8 mouse cellular contexts compared by ENCODE assay signal in genomic region chr2:104815561-104816370, GRCm38 (mm10). TPM values are rescaled to one million over a fixed set of nuclear protein-coding genes. Genes with fewer than 3 reads are reported as not detected.
DNase-seq lines count a peak whose midpoint lies in the region; ATAC-seq and TF ChIP-seq lines count a peak whose summit lies in the region.

No protein-coding gene starts in this region.

- TF ChIP-seq RAD21 in CH12.LX (IDR thresholded peaks at IDR 0.05; ENCODE audit: low read depth, low read length), result no peak

- H3K79me2 ChIP-seq in CH12.LX (replicated peaks; ENCODE audit: control insufficient read depth, extremely low read depth, insufficient read depth, poor library complexity, severe bottlenecking), result peaks cover 45% of the 10 kb centered on the region

- H3K27ac ChIP-seq in CH12.LX (ENCODE audit: insufficient read depth, low read depth), result peak overlapping the region; percentile 58
- H3K27ac ChIP-seq in embryonic facial prominence, embryonic 14.5 days (replicated peaks; ENCODE audit: low read depth, low read length), result peak overlapping the region; percentile 97
- peak overlapping the region; percentile 98 for H3K27ac ChIP-seq in heart, embryonic 16.5 days (ENCODE audit: low read length)
- H3K27ac ChIP-seq in lung, embryonic 14.5 days (ENCODE audit: low read depth), result peak overlapping the region; percentile 99
- peak overlapping the region; percentile 95 for H3K27ac ChIP-seq in neural tube, embryonic 15.5 days (replicated peaks)

- H3K4me2 ChIP-seq in CH12.LX (ENCODE audit: insufficient read depth, low read depth, poor library complexity, severe bottlenecking), result peak overlapping the region; percentile 72
- peak overlapping the region; percentile 89 for H3K4me2 ChIP-seq in embryonic facial prominence, embryonic 14.5 days (ENCODE audit: low read depth, low read length)
- H3K4me2 ChIP-seq in heart, embryonic 16.5 days (ENCODE audit: low read depth, low read length), result peak overlapping the region; percentile 81
- peak overlapping the region; percentile 66 for H3K4me2 ChIP-seq in lung, embryonic 14.5 days
- H3K4me2 ChIP-seq in neural tube, embryonic 15.5 days, result peak overlapping the region; percentile 62

- H3K4me1 ChIP-seq in CH12.LX (ENCODE audit: control insufficient read depth in 1 of 2, insufficient read depth in 2 of 2), result peaks cover 7 to 45% of the 10 kb centered on the region in 2 experiments; a peak in 3 of 4 replicates
- H3K4me1 ChIP-seq in embryonic facial prominence, embryonic 14.5 days (ENCODE audit: control insufficient read depth, insufficient read depth, low read length), result 0 out of 2 replicates have a peak, but pooled peaks cover 12% of the 10 kb centered on the region
- peaks cover 18% of the 10 kb centered on the region for H3K4me1 ChIP-seq in heart, embryonic 16.5 days (ENCODE audit: control insufficient read depth, insufficient read depth, low read length)
- H3K4me1 ChIP-seq in lung, embryonic 14.5 days (ENCODE audit: insufficient read depth), result no peaks in the 10 kb centered on the region
- H3K4me1 ChIP-seq in neural tube, embryonic 15.5 days, result peaks cover 27% of the 10 kb centered on the region

- H3K9me3 ChIP-seq in CH12.LX (replicated peaks; ENCODE audit: low read length), result no peaks in the 10 kb centered on the region
- no peaks in the 10 kb centered on the region for H3K9me3 ChIP-seq in embryonic facial prominence, embryonic 14.5 days (ENCODE audit: control insufficient read depth, low read length)
- no peaks in the 10 kb centered on the region for H3K9me3 ChIP-seq in heart, embryonic 16.5 days (replicated peaks; ENCODE audit: control insufficient read depth, low read length)
- H3K9me3 ChIP-seq in lung, embryonic 14.5 days (ENCODE audit: low read depth, low read length), result no peaks in the 10 kb centered on the region
- H3K9me3 ChIP-seq in neural tube, embryonic 15.5 days (replicated peaks), result no peaks in the 10 kb centered on the region

- in situ Hi-C loops in CH12.LX (cut with MboI; ENCODE audit: low pct_ligation_motif_present, low pct_unique_long_range_greater_than_20kb, low sequenced_read_pairs), result no loop called here

- peak overlapping the region; percentile 68 to 92 (median 77) for H3K4me3 ChIP-seq in CH12.LX (replicated peaks in 1 of 3; ENCODE audit: low read depth in 2 of 3, low read length in 2 of 3, poor library complexity in 1 of 3)
- peak overlapping the region; percentile 93 for H3K4me3 ChIP-seq in embryonic facial prominence, embryonic 14.5 days (ENCODE audit: low read depth, low read length)
- peak overlapping the region; percentile 89 for H3K4me3 ChIP-seq in heart, embryonic 16.5 days (ENCODE audit: low read length)
- H3K4me3 ChIP-seq in lung, embryonic 14.5 days (ENCODE audit: low read depth, low read length), result peak overlapping the region; percentile 89
- peak overlapping the region; percentile 93 for H3K4me3 ChIP-seq in neural tube, embryonic 15.5 days (replicated peaks)

- peak overlapping the region; percentile 97 for H3K9ac ChIP-seq in CH12.LX (ENCODE audit: insufficient read depth, low read depth)
- H3K9ac ChIP-seq in embryonic facial prominence, embryonic 14.5 days (ENCODE audit: low read depth, low read length), result peak overlapping the region; percentile 99
- peak overlapping the region; percentile 98 for H3K9ac ChIP-seq in heart, embryonic 16.5 days (ENCODE audit: low read length)
- peak overlapping the region; percentile 99 for H3K9ac ChIP-seq in lung, embryonic 14.5 days
- H3K9ac ChIP-seq in neural tube, embryonic 15.5 days (replicated peaks), result peak overlapping the region; percentile 97

- no peak for TF ChIP-seq CTCF in CH12.LX (conservative IDR thresholded peaks at IDR 0.05 in 1 of 2, IDR thresholded peaks at IDR 0.05 in 1 of 2; ENCODE audit: low read depth in 2 of 2, low read length in 2 of 2)
- no peak for TF ChIP-seq CTCF in lung, embryonic 14.5 days (IDR thresholded peaks at IDR 0.05; ENCODE audit: low read depth)

- DNase-seq in CH12.LX (ENCODE audit: extremely low read depth) (peak; percentile 72), adipocyte (ENCODE audit: low spot score) (peak; percentile 40)
- peak; percentile 67 for DNase-seq in embryonic facial prominence, embryonic 14.5 days (ENCODE audit: low spot score)
- DNase-seq in kidney, postnatal 25 days, result peak; percentile 24 to 52
- DNase-seq in lung, embryonic 14.5 days, result peak; percentile 78
- peak; percentile 10 to 17 for DNase-seq in urinary bladder, postnatal 36 days (ENCODE audit: low spot score in 2 of 2)

- peak; percentile 47; the same call in 1 of the 2 replicates for TF ChIP-seq POLR2A in CH12.LX (IDR thresholded peaks at IDR 0.05; ENCODE audit: low read depth, low read length)

- ATAC-seq in embryonic facial prominence, embryonic 14.5 days (ENCODE audit: low read depth), result peak; percentile 14; the same call in 1 of the 2 replicates
- peak; percentile 41 for ATAC-seq in heart, embryonic 16.5 days (replicated peaks; ENCODE audit: extremely low read depth, insufficient read depth, low FRiP score)
- peak; percentile 45 for ATAC-seq in lung, embryonic 14.5 days (ENCODE audit: insufficient read depth)
- ATAC-seq in neural tube, embryonic 15.5 days (ENCODE audit: low FRiP score), result peak; percentile 45

- WGBS in embryonic facial prominence, embryonic 14.5 days, result 0% methylated on average over 31 of the region's 33 CpGs
- WGBS in heart, embryonic 16.5 days, result under 1% methylated on average over 33 of the region's 33 CpGs
- 0% methylated on average over 33 of the region's 33 CpGs for WGBS in lung, embryonic 14.5 days
- under 1% methylated on average over 33 of the region's 33 CpGs for WGBS in neural tube, embryonic 15.5 days

- H3K27me3 ChIP-seq in CH12.LX (replicated peaks), result no peaks in the 10 kb centered on the region
- no peaks in the 10 kb centered on the region for H3K27me3 ChIP-seq in embryonic facial prominence, embryonic 14.5 days (replicated peaks; ENCODE audit: control insufficient read depth, insufficient read depth, low read length)
- H3K27me3 ChIP-seq in heart, embryonic 16.5 days (ENCODE audit: control insufficient read depth, insufficient read depth, low read length), result no peaks in the 10 kb centered on the region
- H3K27me3 ChIP-seq in lung, embryonic 14.5 days (ENCODE audit: insufficient read depth, low read length), result no peaks in the 10 kb centered on the region
- H3K27me3 ChIP-seq in neural tube, embryonic 15.5 days (replicated peaks), result no peaks in the 10 kb centered on the region

- dilution Hi-C loops in CH12.LX (cut with MboI; ENCODE audit: extremely low pct_ligation_motif_present, extremely low pct_unique_long_range_greater_than_20kb, low sequenced_read_pairs), result no loop called here

- H3K36me3 ChIP-seq in CH12.LX (replicated peaks in 1 of 2; ENCODE audit: control insufficient read depth in 1 of 2, insufficient read depth in 1 of 2, low read length in 1 of 2), result no peaks in the 10 kb centered on the region
- H3K36me3 ChIP-seq in embryonic facial prominence, embryonic 14.5 days (ENCODE audit: control insufficient read depth, insufficient read depth, low read length), result no peaks in the 10 kb centered on the region
- H3K36me3 ChIP-seq in heart, embryonic 16.5 days (ENCODE audit: control insufficient read depth, insufficient read depth), result no peaks in the 10 kb centered on the region
- H3K36me3 ChIP-seq in lung, embryonic 14.5 days (ENCODE audit: insufficient read depth), result no peaks in the 10 kb centered on the region
- H3K36me3 ChIP-seq in neural tube, embryonic 15.5 days, result no peaks in the 10 kb centered on the region

- no peak; the same call in 1 of the 2 replicates for TF ChIP-seq EP300 in CH12.LX (IDR thresholded peaks at IDR 0.05; ENCODE audit: low read length)

TF ChIP-seq in CH12.LX, 34 proteins besides CTCF, POLR2A, EP300 and RAD21 (continues in another document):
- TF ChIP-seq NRF1 (IDR thresholded peaks at IDR 0.05; ENCODE audit: low read depth, low read length), result no peak
- peak; percentile 20; the same call in 1 of the 2 replicates for TF ChIP-seq ELF1 (IDR thresholded peaks at IDR 0.05; ENCODE audit: low read depth, low read length)
- TF ChIP-seq JUND (conservative IDR thresholded peaks at IDR 0.05; ENCODE audit: low read depth, low read length), result no peak
- TF ChIP-seq SIN3A (IDR thresholded peaks at IDR 0.05; ENCODE audit: low read length), result peak; percentile 42
- peak; percentile 65; the same call in 1 of the 2 replicates for TF ChIP-seq MYC (IDR thresholded peaks at IDR 0.05; ENCODE audit: low read depth, low read length)
- TF ChIP-seq CHD2 (IDR thresholded peaks at IDR 0.05; ENCODE audit: low read length), result peak; percentile 59; the same call in 1 of the 2 replicates
- TF ChIP-seq JUN (IDR thresholded peaks at IDR 0.05; ENCODE audit: insufficient read depth, low read depth, low read length), result peak; percentile 10; the same call in 1 of the 2 replicates

RNA-seq across cellular contexts. Expression of gene Qser1, which starts 0.8 kb away (rescaled TPM):
- total RNA-seq in CH12.LX (2012; rRNA removed) (3.3 and 3.7 TPM in 2 replicates), CH12.LX (2014; rRNA removed) (6.3 and 6.8 TPM in 2 replicates)
- 9.5 and 10.2 TPM in 2 replicates for polyA plus RNA-seq in CH12.LX (2012; ENCODE audit: insufficient read length, low read depth)
- 15.6 and 16.2 TPM in 2 replicates for polyA plus RNA-seq in embryonic facial prominence, embryonic 14.5 days (2014; fragmentation: Nextera tagmentation; extraction: Ambion mirVana)
- 5.6 and 6.2 TPM in 2 replicates for polyA plus RNA-seq in heart, embryonic 16.5 days (2015; fragmentation: Nextera tagmentation; extraction: Ambion mirVana)
- polyA plus RNA-seq in lung, embryonic 14.5 days (2014; fragmentation: Nextera tagmentation; extraction: Ambion mirVana), result 18.0 and 18.6 TPM in 2 replicates
- polyA plus RNA-seq in neural tube, embryonic 15.5 days (2015; fragmentation: Nextera tagmentation; extraction: Ambion mirVana), result 4.9 and 6.0 TPM in 2 replicates

RNA-seq across cellular contexts. Expression of gene Prrg4, which starts 33.9 kb away (rescaled TPM):
- total RNA-seq in CH12.LX (2012; rRNA removed) (18.3 and 21.0 TPM in 2 replicates), CH12.LX (2014; rRNA removed) (24.4 and 24.7 TPM in 2 replicates)
- 11.0 and 13.9 TPM in 2 replicates for polyA plus RNA-seq in CH12.LX (2012; ENCODE audit: insufficient read length, low read depth)
- 2.6 and 3.0 TPM in 2 replicates for polyA plus RNA-seq in embryonic facial prominence, embryonic 14.5 days (2014; fragmentation: Nextera tagmentation; extraction: Ambion mirVana)
- 1.3 and 1.7 TPM in 2 replicates for polyA plus RNA-seq in heart, embryonic 16.5 days (2015; fragmentation: Nextera tagmentation; extraction: Ambion mirVana)
- polyA plus RNA-seq in lung, embryonic 14.5 days (2014; fragmentation: Nextera tagmentation; extraction: Ambion mirVana), result 2.3 and 3.9 TPM in 2 replicates
- 0.93 and 1.6 TPM in 2 replicates for polyA plus RNA-seq in neural tube, embryonic 15.5 days (2015; fragmentation: Nextera tagmentation; extraction: Ambion mirVana)

RNA-seq across cellular contexts. Expression of gene Ccdc73, which starts 51.8 kb away (rescaled TPM):
- 1.8 and 5.1 TPM in 2 replicates for total RNA-seq in CH12.LX (2012; rRNA removed)
- 2.2 TPM in 1 of 2 replicates, not detected in the other for total RNA-seq in CH12.LX (2014; rRNA removed)
- polyA plus RNA-seq in CH12.LX (2012; ENCODE audit: insufficient read length, low read depth), result 0.97 and 2.2 TPM in 2 replicates
- polyA plus RNA-seq in embryonic facial prominence, embryonic 14.5 days (2014; fragmentation: Nextera tagmentation; extraction: Ambion mirVana), result 7.8 and 11.0 TPM in 2 replicates
- 4.4 and 4.8 TPM in 2 replicates for polyA plus RNA-seq in heart, embryonic 16.5 days (2015; fragmentation: Nextera tagmentation; extraction: Ambion mirVana)
- polyA plus RNA-seq in lung, embryonic 14.5 days (2014; fragmentation: Nextera tagmentation; extraction: Ambion mirVana), result 5.7 and 5.8 TPM in 2 replicates
- 6.7 and 7.9 TPM in 2 replicates for polyA plus RNA-seq in neural tube, embryonic 15.5 days (2015; fragmentation: Nextera tagmentation; extraction: Ambion mirVana)

Comparison
In these comparisons a context has a peak if more than half of its experiments do, and no peak if none do; other contexts are left out.
1. Peak in every context shown above with its lines: DNase-seq, ATAC-seq, H3K4me3 ChIP-seq and H3K27ac ChIP-seq.
2. DNase-seq: peak in every context shown above with its lines; median percentile 78 in lung, embryonic 14.5 days; 72 in CH12.LX; 67 in embryonic facial prominence, embryonic 14.5 days; 40 in adipocyte; 38 in kidney, postnatal 25 days; 14 in urinary bladder, postnatal 36 days.